Mouse (Mus musculus) macrophage (primary cell): ENCODE results near the gene B3gnt3. TPM values are rescaled to one million over a fixed set of nuclear protein-coding genes. Genes with fewer than 3 reads are reported as not detected.

Experiments
- H3K27ac ChIP-seq: fragments of 350-480 bp; formaldehyde crosslinking; 2 replicates; pipeline ENCODE4 v1.9.0; 2021
- H3K36me3 ChIP-seq: fragments of 350-480 bp; formaldehyde crosslinking; 2 replicates; pipeline ENCODE4 v1.9.0; 2021; ENCODE audit errors: inconsistent target
- H3K4me3 ChIP-seq: fragments of 350-480 bp; formaldehyde crosslinking; 2 replicates; pipeline ENCODE4 v1.9.0; 2021; ENCODE audit errors: inconsistent target
- H3K79me2 ChIP-seq: fragments of 350-480 bp; formaldehyde crosslinking; 2 replicates; pipeline ENCODE4 v1.9.0; 2021; ENCODE audit errors: inconsistent target
- WGBS: methylation state at CpG from one replicate; pipeline ENCODE4 v1.1.7; 2026; ENCODE audit warnings: inconsistent platforms; ENCODE audit not compliant: missing documents; 5-methylcytosine and 5-hydroxymethylcytosine counted together
- polyA plus RNA-seq: library from polyadenylated mRNA; stranded (reverse); fragments of 250-400 nt; gene quantifications from 3 replicates; pipeline ENCODE4 v1.2.4, GENCODE M21; 2018; ENCODE audit warnings: inconsistent platforms

B3gnt3 gene
- polyA plus RNA-seq, 1 experiment from 2014 or later = 13.1 TPM

- Histone ChIP-seq H3K4me3 (no peak overlapping the region), H3K27ac (no peak overlapping the region), H3K79me2 (peaks cover 5% of the 10 kb centered on the region; the same call in 1 of the 2 replicates), H3K36me3 (peaks cover 28% of the 10 kb centered on the region; the same call in 1 of the 2 replicates)
- WGBS = 94% methylated on average over 11 of the region's 16 CpGs
Observed at GRCm38 (mm10) chr8:71679116-71679515, 22.5 kb downstream of the B3gnt3 start.

GRCm38 (mm10) chr8:71678216-71678615, 23.4 kb downstream of the B3gnt3 start:
- Histone ChIP-seq H3K27ac (no peak overlapping the region), H3K4me3 (no peak overlapping the region), H3K36me3 (peaks cover 28% of the 10 kb centered on the region; the same call in 1 of the 2 replicates), H3K79me2 (peaks cover 5% of the 10 kb centered on the region; the same call in 1 of the 2 replicates)
- 86% methylated on average over 4 of the region's 4 CpGs for WGBS

GRCm38 (mm10) chr8:71677555-71677954, 24.0 kb downstream of the B3gnt3 start:
- Histone ChIP-seq H3K4me3 (peak overlapping the region; percentile 57; the same call in 1 of the 2 replicates), H3K27ac (peak overlapping the region; percentile 82), H3K79me2 (peaks cover 5% of the 10 kb centered on the region; the same call in 1 of the 2 replicates), H3K36me3 (peaks cover 23% of the 10 kb centered on the region; the same call in 1 of the 2 replicates)

- peaks cover 5% of the 10 kb centered on the region; the same call in 1 of the 2 replicates for H3K79me2 ChIP-seq
- peaks cover 17% of the 10 kb centered on the region; the same call in 1 of the 2 replicates for H3K36me3 ChIP-seq
- 7% methylated on average over 9 of the region's 9 CpGs for WGBS
- H3K27ac ChIP-seq = peak overlapping the region; percentile 82
- H3K4me3 ChIP-seq = peak overlapping the region; percentile 57
Observed at GRCm38 (mm10) chr8:71676803-71677202, 24.8 kb downstream of the B3gnt3 start.

GRCm38 (mm10) chr8:71676020-71676741, 25.4 kb downstream of the B3gnt3 start, which contains the start of gene Jak3:
Jak3 (plus strand) TSS chr8:71676296.
- Histone ChIP-seq H3K27ac (peak within 1 kb of the TSS; percentile 82), H3K79me2 (peaks cover 5% of the 10 kb centered on the region; the same call in 1 of the 2 replicates), H3K36me3 (peaks cover 11% of the 10 kb centered on the region; the same call in 1 of the 2 replicates), H3K4me3 (peak within 1 kb of the TSS; percentile 57)
- 1% methylated on average over 38 of the region's 40 CpGs for WGBS

GRCm38 (mm10) chr8:71675456-71676019, 26.1 kb downstream of the B3gnt3 start:
- Histone ChIP-seq H3K36me3 (peaks cover 5% of the 10 kb centered on the region; the same call in 1 of the 2 replicates), H3K27ac (peak overlapping the region; percentile 82)

GRCm38 (mm10) chr8:71674071-71674470, 27.5 kb downstream of the B3gnt3 start:
- Histone ChIP-seq H3K36me3 (no peaks in the 10 kb centered on the region), H3K4me3 (no peak overlapping the region), H3K27ac (no peak overlapping the region), H3K79me2 (peaks cover 5% of the 10 kb centered on the region; the same call in 1 of the 2 replicates)
- WGBS = 89% methylated on average over 2 of the region's 2 CpGs

More at GRCm38 (mm10) chr8:71675456-71676019, 26.1 kb downstream of the B3gnt3 start:
- Histone ChIP-seq H3K4me3 (peak overlapping the region; percentile 57), H3K79me2 (peaks cover 5% of the 10 kb centered on the region; the same call in 1 of the 2 replicates)
- WGBS = 63% methylated on average over 9 of the region's 9 CpGs

GRCm38 (mm10) chr8:71672168-71672735, 29.3 kb downstream of the B3gnt3 start:
- WGBS = 76% methylated on average over 6 of the region's 6 CpGs
- H3K27ac ChIP-seq = peak overlapping the region; percentile 49
- H3K4me3 ChIP-seq = peak overlapping the region; percentile 24
- no peaks in the 10 kb centered on the region for H3K36me3 ChIP-seq
- peaks cover 5% of the 10 kb centered on the region; the same call in 1 of the 2 replicates for H3K79me2 ChIP-seq

GRCm38 (mm10) chr8:71671549-71671965, 30.0 kb downstream of the B3gnt3 start, which contains the start of gene Unc13a:
Unc13a (minus strand) TSS chr8:71671757.
- Histone ChIP-seq H3K4me3 (peak within 1 kb of the TSS; percentile 67), H3K27ac (peak within 1 kb of the TSS; percentile 49), H3K79me2 (no peaks in the 10 kb centered on the region), H3K36me3 (no peaks in the 10 kb centered on the region)
- under 1% methylated on average over 41 of the region's 42 CpGs for WGBS

- Histone ChIP-seq H3K27ac (peak overlapping the region; percentile 48), H3K79me2 (no peaks in the 10 kb centered on the region), H3K36me3 (no peaks in the 10 kb centered on the region), H3K4me3 (peak overlapping the region; percentile 67)
- WGBS = 2% methylated on average over 52 of the region's 64 CpGs
Observed at GRCm38 (mm10) chr8:71670621-71671548, 30.7 kb downstream of the B3gnt3 start.

GRCm38 (mm10) chr8:71670198-71670597, 31.4 kb downstream of the B3gnt3 start:
- Histone ChIP-seq H3K79me2 (no peaks in the 10 kb centered on the region), H3K4me3 (peak overlapping the region; percentile 67), H3K27ac (peak overlapping the region; percentile 48), H3K36me3 (no peaks in the 10 kb centered on the region)
- 49% methylated on average over 10 of the region's 12 CpGs for WGBS

GRCm38 (mm10) chr8:71668220-71668975, 33.2 kb downstream of the B3gnt3 start:
- no peaks in the 10 kb centered on the region for H3K36me3 ChIP-seq
- WGBS = 3% methylated on average over 21 of the region's 21 CpGs
- peak overlapping the region; percentile 81 for H3K27ac ChIP-seq
- peak overlapping the region; percentile 17 for H3K4me3 ChIP-seq
- H3K79me2 ChIP-seq = no peaks in the 10 kb centered on the region

- WGBS = 100% methylated on average over 5 of the region's 5 CpGs
- Histone ChIP-seq H3K27ac (peak overlapping the region; percentile 81), H3K36me3 (no peaks in the 10 kb centered on the region), H3K4me3 (no peak overlapping the region), H3K79me2 (no peaks in the 10 kb centered on the region)
Observed at GRCm38 (mm10) chr8:71667256-71667655, 34.3 kb downstream of the B3gnt3 start.
